Mouse (Mus musculus) midbrain, postnatal 0 days (tissue): Measurements from ENCODE around the gene Sorcs2. TPM values are rescaled to one million over a fixed set of nuclear protein-coding genes. Genes with fewer than 3 reads are reported as not detected.

Experiments
- ATAC-seq: fragments of 200-750 bp; cut with Nextera tagmentation; 2 replicates; pipeline ENCODE4 v1.8.0; 2017; ENCODE audit warnings: moderate number of reproducible peaks, mild to moderate bottlenecking, moderate TSS enrichment, moderate library complexity; ENCODE audit not compliant: low FRiP score
- DNase-seq: peaks from one replicate; pipeline ENCODE4 v3.0.0-alpha.2; 2015; ENCODE audit warnings: low spot score
- H3K27ac ChIP-seq: fragments of 300-500 bp; sonication (generic); 2 replicates; pipeline ENCODE4 v1.5.1; 2014; ENCODE audit warnings: low read depth, mild to moderate bottlenecking, low read length, mixed read lengths
- H3K27me3 ChIP-seq: fragments of 300-500 bp; sonication (generic); 2 replicates; pipeline ENCODE4 v1.6.1; 2014; ENCODE audit warnings: low read length, control low read depth, mixed read lengths; ENCODE audit not compliant: insufficient read depth
- H3K36me3 ChIP-seq: fragments of 300-500 bp; sonication (generic); 2 replicates; pipeline ENCODE4 v1.6.1; 2014; ENCODE audit warnings: low read length, control low read depth, mixed read lengths; ENCODE audit not compliant: insufficient read depth
- H3K4me1 ChIP-seq: fragments of 300-500 bp; sonication (generic); 2 replicates; pipeline ENCODE4 v1.6.1; 2014; ENCODE audit warnings: mild to moderate bottlenecking, control low read depth, antibody characterized with exemption, low read length, mixed read lengths; ENCODE audit not compliant: insufficient read depth
- H3K4me2 ChIP-seq: fragments of 300-500 bp; sonication (generic); 2 replicates; pipeline ENCODE4 v1.6.1; 2014; ENCODE audit warnings: low read depth, mild to moderate bottlenecking, low read length, mixed read lengths; ENCODE audit not compliant: poor library complexity, severe bottlenecking
- H3K4me3 ChIP-seq: fragments of 300-500 bp; sonication (generic); 2 replicates; pipeline ENCODE4 v1.5.1; 2014; ENCODE audit warnings: low read depth, mild to moderate bottlenecking, low read length, moderate library complexity
- H3K9ac ChIP-seq: fragments of 300-500 bp; sonication (generic); replicated peaks from 2 replicates; pipeline ENCODE4 v1.6.1; 2014; ENCODE audit warnings: mild to moderate bottlenecking, low read length, moderate library complexity, mixed read lengths; ENCODE audit not compliant: poor library complexity, severe bottlenecking
- H3K9me3 ChIP-seq: fragments of 300-500 bp; sonication (generic); 2 replicates; pipeline ENCODE4 v1.6.1; 2016; ENCODE audit warnings: low read length, control low read depth
- CTCF ChIP-seq: IDR thresholded peaks from 2 replicates; pipeline ENCODE4 v1.5.1; 2016; ENCODE audit warnings: antibody characterized with exemption, mild to moderate bottlenecking
- WGBS: fragments of 180-500 bp; shearing (Covaris S2); extraction: QIAGEN DNeasy Blood & Tissue Kit; methylation state at CpG from one replicate; pipeline ENCODE4 v1.1.7; 2014; 5-methylcytosine and 5-hydroxymethylcytosine counted together
- polyA plus RNA-seq: library from polyadenylated mRNA; unstranded; fragments of >200 nt; fragmentation: Nextera tagmentation; extraction: Ambion mirVana; gene quantifications from 2 replicates; pipeline ENCODE4 v1.2.1, GENCODE M21; 2015
- total RNA-seq: library from RNA; depleted of rRNA; stranded (reverse); fragments of >200 nt; gene quantifications from 2 replicates; pipeline ENCODE4 v1.2.3, GENCODE M21; 2014

Gene Sorcs2
- total and polyA plus RNA-seq, 2 experiments from 2014 or later: 16.1 to 49.2 TPM

DNA sequence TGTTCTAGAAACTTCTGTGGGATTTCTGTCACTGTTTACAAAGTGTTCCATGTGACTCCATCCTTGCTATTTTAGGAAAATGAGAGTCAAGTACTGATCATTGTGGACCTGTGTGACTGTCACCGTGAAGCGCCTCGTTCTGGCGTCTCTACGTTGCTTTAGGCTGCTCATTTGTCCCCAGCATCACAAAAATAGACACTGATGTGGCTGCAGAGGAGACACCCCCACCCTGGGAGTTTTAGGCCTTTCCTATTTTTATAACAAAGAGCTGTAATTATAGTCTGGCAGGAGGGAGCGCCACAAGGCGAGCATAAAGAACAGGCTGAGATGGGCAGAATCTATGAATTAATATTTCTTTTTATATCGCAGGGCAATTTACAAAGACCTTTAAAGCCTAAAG lies 412.3 kb downstream of the Sorcs2 start:
- no peak overlapping the region for H3K9ac ChIP-seq
- 79% methylated on average over 8 of the region's 8 CpGs for WGBS
- TF ChIP-seq CTCF: no peak
- H3K4me1 ChIP-seq: no peaks in the 10 kb centered on the region
- no peaks in the 10 kb centered on the region for H3K9me3 ChIP-seq
- ATAC-seq: no peak
- no peak overlapping the region for H3K4me3 ChIP-seq
- no peak for DNase-seq
- H3K27me3 ChIP-seq: no peaks in the 10 kb centered on the region
- H3K36me3 ChIP-seq: peaks cover 36% of the 10 kb centered on the region
- H3K4me2 ChIP-seq: no peak overlapping the region
- H3K27ac ChIP-seq: no peak overlapping the region

DNA sequence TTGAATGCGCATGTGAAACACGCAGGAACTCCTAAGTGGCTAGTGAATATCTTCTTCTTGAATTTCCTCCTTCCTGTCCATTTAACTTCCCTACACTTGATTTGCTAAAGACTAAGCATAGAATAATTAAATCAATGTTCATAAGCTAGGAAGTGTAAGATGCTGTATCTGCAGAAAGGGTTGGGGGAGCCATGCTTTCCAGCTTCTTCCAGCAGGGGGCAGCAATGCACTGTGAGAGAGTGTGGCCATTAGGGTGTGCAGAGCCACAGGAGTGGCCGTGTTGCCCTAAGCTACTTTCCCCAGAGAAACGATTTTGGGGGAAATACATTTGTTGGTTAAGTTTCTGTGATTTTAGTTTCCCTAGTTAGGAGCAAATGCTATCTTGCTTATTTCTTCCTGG lies 416.0 kb downstream of the Sorcs2 start:
- Histone ChIP-seq H3K36me3 (peaks cover 29% of the 10 kb centered on the region), H3K27me3 (no peaks in the 10 kb centered on the region), H3K4me1 (no peaks in the 10 kb centered on the region), H3K4me2 (no peak overlapping the region), H3K27ac (no peak overlapping the region), H3K9me3 (no peaks in the 10 kb centered on the region), H3K9ac (no peak overlapping the region), H3K4me3 (no peak overlapping the region)
- ATAC-seq (no peak), DNase-seq (peak; percentile 84)
- peak; percentile 97 for TF ChIP-seq CTCF
- WGBS: 43% methylated on average over 4 of the region's 4 CpGs

DNA sequence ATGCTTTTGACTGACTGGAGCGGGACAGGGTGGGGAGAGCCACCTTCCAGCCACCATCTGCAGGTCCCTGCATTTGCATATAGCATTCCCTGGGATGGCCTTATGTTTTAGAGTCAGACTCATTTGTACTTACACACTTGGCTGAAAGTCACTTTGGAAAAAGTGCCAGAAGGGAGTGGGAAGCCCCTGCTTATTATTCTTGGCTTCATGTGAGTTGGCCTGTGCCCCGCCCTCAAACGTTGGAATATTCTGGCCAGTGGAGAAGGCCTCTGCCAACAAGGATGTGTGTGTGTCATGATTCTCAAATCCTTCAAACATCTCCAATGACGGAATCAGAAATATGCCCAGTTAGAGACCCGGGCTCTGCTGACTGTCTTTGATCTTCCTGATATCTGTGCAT lies 416.6 kb downstream of the Sorcs2 start:
- DNase-seq (peak; percentile 44), ATAC-seq (no peak)
- H3K4me1 ChIP-seq: no peaks in the 10 kb centered on the region
- no peaks in the 10 kb centered on the region for H3K27me3 ChIP-seq
- no peak for TF ChIP-seq CTCF
- H3K27ac ChIP-seq: no peak overlapping the region
- H3K9ac ChIP-seq: no peak overlapping the region
- no peak overlapping the region for H3K4me2 ChIP-seq
- H3K36me3 ChIP-seq: peaks cover 28% of the 10 kb centered on the region
- WGBS: 85% methylated on average over 5 of the region's 5 CpGs
- no peak overlapping the region for H3K4me3 ChIP-seq
- no peaks in the 10 kb centered on the region for H3K9me3 ChIP-seq

DNA sequence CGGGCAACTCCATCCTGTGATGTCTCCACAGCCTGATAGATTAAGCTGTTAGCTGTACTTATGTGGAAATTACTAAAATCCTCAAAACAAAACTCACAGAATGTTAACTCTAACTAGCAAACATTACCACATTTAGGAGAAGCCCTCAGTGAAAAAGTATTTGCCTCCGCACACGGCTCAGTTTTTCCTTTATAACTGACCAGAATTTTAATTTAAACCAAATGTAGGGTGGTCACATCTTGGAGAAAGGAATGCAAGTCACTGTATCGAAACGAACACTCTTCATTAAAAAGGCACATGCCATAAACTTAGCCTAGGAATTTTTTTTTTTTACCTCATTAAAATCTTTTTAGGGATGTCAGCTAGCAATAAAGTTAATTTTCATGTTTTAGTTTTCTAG lies 417.4 kb downstream of the Sorcs2 start:
- Histone ChIP-seq H3K27me3 (no peaks in the 10 kb centered on the region), H3K9me3 (no peaks in the 10 kb centered on the region), H3K27ac (no peak overlapping the region), H3K4me3 (no peak overlapping the region), H3K4me2 (no peak overlapping the region), H3K4me1 (no peaks in the 10 kb centered on the region), H3K36me3 (peaks cover 26% of the 10 kb centered on the region), H3K9ac (no peak overlapping the region)
- TF ChIP-seq CTCF: no peak
- WGBS: 87% methylated on average over 5 of the region's 5 CpGs
- no peak for DNase-seq
- no peak for ATAC-seq

DNA sequence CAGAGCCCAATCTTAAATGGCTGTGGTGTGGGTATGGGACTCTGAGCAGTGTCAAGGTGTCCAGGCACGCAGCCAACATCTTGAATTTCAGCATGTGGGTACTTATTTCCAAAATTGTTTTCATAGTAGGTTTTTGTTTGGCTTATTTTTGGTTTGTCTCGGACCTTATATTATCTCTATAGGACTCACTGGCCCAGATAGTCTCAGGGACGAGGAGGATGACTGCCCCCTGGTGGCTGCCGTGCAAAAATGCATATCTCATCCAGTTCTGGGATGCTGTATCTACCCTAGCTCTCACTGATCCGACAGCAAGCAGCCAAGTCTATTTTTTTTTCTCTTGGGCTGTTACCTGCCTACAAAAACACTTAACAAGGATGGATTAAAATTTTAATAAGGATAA lies 422.3 kb downstream of the Sorcs2 start:
- Histone ChIP-seq H3K4me2 (no peak overlapping the region), H3K27me3 (no peaks in the 10 kb centered on the region), H3K4me3 (no peak overlapping the region), H3K9me3 (no peaks in the 10 kb centered on the region), H3K27ac (no peak overlapping the region), H3K36me3 (peaks cover 28% of the 10 kb centered on the region), H3K4me1 (no peaks in the 10 kb centered on the region), H3K9ac (no peak overlapping the region)
- ATAC-seq (peak; percentile 72), DNase-seq (peak; percentile 81)
- TF ChIP-seq CTCF: peak; percentile 91
- 8% methylated on average over 5 of the region's 5 CpGs for WGBS

DNA sequence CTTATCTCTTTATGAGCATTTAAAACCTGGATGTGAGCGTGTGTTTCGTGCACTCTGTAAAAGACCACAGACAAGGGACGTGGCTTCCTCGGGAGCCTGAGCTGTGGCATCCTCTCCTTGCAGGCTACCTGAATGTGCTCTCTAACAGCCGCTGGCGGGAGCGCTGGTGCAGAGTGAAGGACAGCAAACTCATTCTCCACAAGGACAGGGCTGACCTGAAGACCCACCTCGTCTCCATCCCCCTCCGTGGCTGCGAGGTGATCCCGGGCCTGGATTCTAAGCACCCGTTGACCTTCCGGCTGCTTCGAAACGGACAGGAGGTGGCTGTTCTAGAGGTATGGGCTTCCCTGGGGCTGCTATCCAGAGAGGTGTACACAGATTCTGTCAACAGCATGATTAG lies 423.7 kb downstream of the Sorcs2 start:
- Histone ChIP-seq H3K9me3 (no peaks in the 10 kb centered on the region), H3K4me3 (no peak overlapping the region), H3K27me3 (no peaks in the 10 kb centered on the region), H3K27ac (no peak overlapping the region), H3K36me3 (peaks cover 33% of the 10 kb centered on the region), H3K4me1 (no peaks in the 10 kb centered on the region), H3K9ac (no peak overlapping the region), H3K4me2 (no peak overlapping the region)
- no peak for TF ChIP-seq CTCF
- WGBS: 89% methylated on average over 15 of the region's 15 CpGs
- DNase-seq (no peak), ATAC-seq (no peak)
